Mouse (Mus musculus) cerebellum, postnatal 36 days (tissue): Measurements from ENCODE around the gene Gmppa.
A peak's percentile ranks its signal among the peaks of the same experiment; 100 is the strongest.

Source experiments
- DNase-seq, 2 experiments: peaks; one replicate each; pipeline ENCODE4 v3.0.0; 2021 to 2022; ENCODE audit warnings: mixed read lengths in 2 of 2

Gmppa gene

GRCm38 (mm10) chr1:75423780-75424390 lies 11.8 kb upstream of the Gmppa start:
- no peak for DNase-seq

- peak; percentile 75 to 83 for DNase-seq
These were observed 9.8 kb upstream of the Gmppa start for GRCm38 (mm10) chr1:75425796-75426471.

- no peak for DNase-seq
These were observed 3.1 kb downstream of the Gmppa start for GRCm38 (mm10) chr1:75438782-75439181.

- peak; percentile 55 to 57 for DNase-seq
These were observed 4.9 kb downstream of the Gmppa start for GRCm38 (mm10) chr1:75440661-75441060.

- no peak for DNase-seq
These were observed 5.8 kb downstream of the Gmppa start for GRCm38 (mm10) chr1:75441471-75441996.

GRCm38 (mm10) chr1:75442171-75442570 lies 6.4 kb downstream of the Gmppa start:
- peak; percentile 59 to 62 for DNase-seq

GRCm38 (mm10) chr1:75442811-75443210 lies 7.1 kb downstream of the Gmppa start:
- peak; percentile 84 to 88 for DNase-seq

- peak; percentile 66 to 70 for DNase-seq
These were observed 7.7 kb downstream of the Gmppa start for GRCm38 (mm10) chr1:75443247-75444024.

GRCm38 (mm10) chr1:75444208-75444607 lies 8.5 kb downstream of the Gmppa start:
- no peak for DNase-seq

GRCm38 (mm10) chr1:75445141-75445701 lies 9.5 kb downstream of the Gmppa start:
- DNase-seq = no peak

- peak; percentile 87 to 90 for DNase-seq
These were observed 10.3 kb downstream of the Gmppa start for GRCm38 (mm10) chr1:75445751-75446611.

GRCm38 (mm10) chr1:75446656-75447055 lies 10.9 kb downstream of the Gmppa start:
- DNase-seq = peak in 1 of 2 experiments; percentile 27

GRCm38 (mm10) chr1:75447265-75448051 lies 11.7 kb downstream of the Gmppa start:
- DNase-seq = no peak

GRCm38 (mm10) chr1:75448052-75448431 lies 12.3 kb downstream of the Gmppa start:
- DNase-seq = no peak

GRCm38 (mm10) chr1:75448937-75449336 lies 13.2 kb downstream of the Gmppa start:
- no peak for DNase-seq

- DNase-seq = no peak
These were observed 13.8 kb downstream of the Gmppa start for GRCm38 (mm10) chr1:75449377-75450135.

GRCm38 (mm10) chr1:75450314-75451005 lies 14.7 kb downstream of the Gmppa start, which contains the start of gene Asic4:
TSS of gene Asic4 (plus strand) at chr1:75450436.
- no peak for DNase-seq

- no peak for DNase-seq
These were observed 16.2 kb downstream of the Gmppa start for GRCm38 (mm10) chr1:75451900-75452299.

- DNase-seq = no peak
These were observed 19.7 kb downstream of the Gmppa start for GRCm38 (mm10) chr1:75455433-75455832.

GRCm38 (mm10) chr1:75455948-75456347 lies 20.2 kb downstream of the Gmppa start:
- DNase-seq = no peak
